Mouse (Mus musculus) left cerebral cortex, adult 8-10 months (tissue): Measurements from ENCODE around the gene Agfg1. TPM values are rescaled to one million over a fixed set of nuclear protein-coding genes. Genes with fewer than 3 reads are reported as not detected.
"Not testable (repeated sequence)": the region's sequence is repeated elsewhere in the genome, so short reads cannot be mapped to it uniquely, and the experiment has no call there.

Experiments used
- DNase-seq, 2 experiments: peaks; one replicate each; pipeline ENCODE4 v3.0.0; 2022; ENCODE audit warnings: low spot score in 2 of 2
- microRNA-seq, 2 experiments: library from miRNA; unstranded; fragments of <30 nt; microRNA quantifications; one replicate each; pipeline ENCODE4 v1.2.0; 2022
- total RNA-seq, 4 experiments: library from RNA; stranded (reverse); gene quantifications; 2 replicates each; pipeline ENCODE4 v1.2.4; 2022

Gene Agfg1
- total RNA-seq, 4 experiments from 2014 or later, result 59.0 to 69.1 (median 62.1) TPM

DNA sequence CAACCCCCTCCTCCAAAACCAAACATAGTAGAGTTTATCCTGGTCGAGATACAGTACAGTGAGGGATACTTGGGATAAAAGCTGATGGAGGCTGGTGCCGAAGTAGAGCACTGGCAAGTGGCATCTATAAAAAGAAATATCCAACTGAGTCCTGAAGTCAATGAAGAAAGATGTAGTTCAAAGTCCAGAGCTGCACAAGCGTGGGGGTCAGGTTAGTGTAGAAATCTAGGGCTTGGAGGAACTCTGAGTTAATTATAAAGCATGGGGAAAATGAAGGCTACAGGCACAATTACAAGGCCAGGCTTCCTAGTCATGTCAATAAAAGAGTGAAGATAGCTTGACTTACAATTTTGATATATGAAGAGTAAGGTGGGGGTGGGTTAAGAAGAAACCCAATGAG is 61.9 kb downstream of the Agfg1 start:
- DNase-seq, result no peak

DNA sequence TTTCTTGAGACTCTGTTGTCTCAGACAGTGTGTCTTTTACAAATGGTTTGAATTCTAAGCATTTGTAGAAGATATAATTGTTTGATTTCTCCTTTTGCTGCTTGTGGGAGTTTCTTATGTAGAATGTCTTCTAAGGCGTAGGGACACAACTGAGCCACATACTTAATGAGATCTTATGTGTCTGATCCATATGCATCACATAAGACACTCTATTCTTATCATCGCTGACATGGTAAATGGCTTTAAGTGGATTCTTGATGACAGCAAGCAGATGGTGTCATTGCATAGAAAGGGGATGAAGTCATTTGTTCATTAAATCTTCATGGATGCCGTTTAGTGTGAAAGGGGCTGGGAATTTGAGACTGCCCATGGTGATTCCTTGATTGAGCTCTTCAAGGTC is 66.6 kb downstream of the Agfg1 start:
- DNase-seq, result no peak

DNA sequence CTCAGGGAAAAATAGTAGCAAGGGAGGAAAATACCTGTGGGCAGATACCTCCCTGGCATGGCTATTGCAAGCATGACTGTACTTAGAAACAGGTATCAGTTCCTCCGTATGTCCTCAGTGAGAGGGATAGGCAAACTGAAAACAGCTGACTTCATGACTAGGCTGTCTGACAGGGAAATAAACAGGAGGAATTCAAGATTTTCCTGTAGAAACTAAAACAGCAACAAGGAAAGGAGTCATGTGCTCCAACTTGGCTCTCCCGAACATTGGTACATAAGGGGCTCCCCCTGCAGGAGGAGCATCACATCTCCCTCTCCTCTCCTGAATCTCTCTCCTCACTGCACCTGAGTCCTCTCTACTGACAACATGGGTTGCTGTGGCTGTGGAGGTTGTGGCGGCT is 73.7 kb downstream of the Agfg1 start, which contains the start of gene A030005L19Rik:
Gene A030005L19Rik (plus strand): TSS at position 301 of the 400 bp plus-strand sequence.
- no peak for DNase-seq

DNA sequence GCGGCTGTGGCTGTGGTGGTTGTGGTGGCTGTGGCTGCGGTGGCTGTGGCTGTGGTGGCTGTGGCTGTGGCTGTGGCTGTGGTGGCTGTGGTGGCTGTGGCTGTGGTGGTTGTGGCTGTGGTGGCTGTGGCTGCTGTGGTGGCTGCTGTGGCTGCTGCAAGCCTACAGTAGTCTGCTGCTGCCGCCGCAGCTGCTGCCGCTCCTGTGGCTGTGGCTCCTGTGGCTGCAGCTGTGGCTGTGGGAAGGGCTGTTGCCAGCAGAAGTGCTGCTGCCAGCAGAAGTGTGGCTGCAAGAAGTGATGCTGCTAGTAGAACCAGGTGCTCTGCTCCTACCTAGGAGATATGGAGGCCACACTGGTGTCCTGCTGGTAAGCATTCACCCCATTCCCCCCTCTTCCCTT is 74.2 kb downstream of the Agfg1 start:
- not testable (repeated sequence) for DNase-seq

DNA sequence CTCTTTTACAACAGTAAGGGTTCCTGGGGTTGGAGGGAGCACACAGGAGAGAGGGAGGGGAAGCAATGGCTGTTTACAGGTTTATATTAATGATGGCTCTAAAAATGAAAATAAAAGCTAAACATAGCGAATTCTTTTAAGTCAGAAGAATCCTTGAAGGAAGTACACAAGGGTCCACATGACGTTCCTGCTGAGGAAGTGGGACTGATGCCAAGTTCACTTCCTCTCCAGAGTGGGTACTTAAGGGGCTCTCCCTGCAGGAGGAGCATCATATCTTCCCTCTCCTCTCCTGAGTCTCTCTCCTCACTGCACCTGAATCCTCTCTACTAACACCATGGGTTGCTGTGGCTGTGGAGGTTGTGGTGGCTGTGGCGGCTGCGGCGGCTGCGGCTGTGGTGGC is 85.4 kb downstream of the Agfg1 start, which contains the start of gene A030014E15Rik:
Gene A030014E15Rik (plus strand): TSS at position 268 of the 400 bp plus-strand sequence.
- no peak for DNase-seq

DNA sequence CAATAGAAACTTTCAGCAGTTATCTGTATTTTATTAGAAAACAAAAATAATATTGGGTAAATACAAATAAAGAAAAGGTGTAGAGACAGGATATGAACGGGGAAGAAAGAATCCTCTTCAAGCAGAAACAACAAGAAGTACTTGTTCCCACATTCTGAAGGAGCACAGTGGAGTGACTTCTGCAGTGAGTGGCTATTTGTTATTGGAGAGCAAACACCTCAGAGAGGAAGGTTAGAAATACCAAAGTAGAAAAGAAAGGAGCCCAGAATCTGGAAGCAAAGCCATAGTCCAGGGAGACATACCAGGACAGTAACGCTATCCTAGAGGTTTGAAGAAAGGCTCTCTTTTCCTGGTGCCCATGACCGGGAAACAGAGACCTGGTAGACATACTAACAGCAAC is 91.3 kb downstream of the Agfg1 start:
- DNase-seq, result not testable (repeated sequence)

DNA sequence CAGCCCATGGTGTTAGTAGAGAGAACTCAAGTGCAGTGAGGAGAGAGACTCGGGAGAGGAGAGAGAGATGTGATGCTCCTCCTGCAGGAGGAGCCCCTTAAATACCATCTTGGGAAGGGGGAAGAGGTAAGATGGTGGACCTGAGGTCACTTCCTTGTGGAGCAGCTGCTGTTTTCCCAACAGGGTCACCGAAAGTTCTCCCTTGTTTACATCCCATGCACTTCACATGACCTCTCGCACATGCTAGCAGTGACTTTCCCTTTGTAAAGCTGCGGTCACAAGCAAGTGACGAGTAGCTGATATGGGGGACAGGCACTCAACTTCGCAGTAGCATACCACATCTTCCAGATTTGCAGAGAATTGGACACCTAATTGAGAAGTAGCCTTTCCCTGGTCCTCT is 92.0 kb downstream of the Agfg1 start, which contains the start of gene Gm6217:
Gene Gm6217 (minus strand): TSS at position 74 of the 400 bp plus-strand sequence.
- DNase-seq, result not testable (repeated sequence)

DNA sequence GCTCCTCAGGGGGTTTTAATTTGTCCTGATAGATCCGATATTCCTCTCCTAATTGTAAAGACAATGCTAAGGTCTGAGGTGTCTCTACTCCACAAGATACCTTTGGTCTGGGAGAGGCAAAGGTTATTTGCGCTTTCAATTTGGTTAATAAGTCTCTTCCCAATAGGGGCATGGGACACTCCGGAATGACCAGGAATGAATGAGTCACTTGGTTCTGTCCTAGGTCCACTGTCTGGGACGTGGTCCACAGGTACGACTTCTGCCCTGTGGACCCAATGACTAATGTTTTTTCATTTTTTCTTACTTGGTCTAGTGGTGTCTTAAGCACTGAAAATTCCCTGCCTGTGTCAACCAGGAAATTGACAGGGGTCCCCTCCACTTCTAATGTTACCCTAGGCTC is 99.4 kb downstream of the Agfg1 start:
- no peak for DNase-seq

DNA sequence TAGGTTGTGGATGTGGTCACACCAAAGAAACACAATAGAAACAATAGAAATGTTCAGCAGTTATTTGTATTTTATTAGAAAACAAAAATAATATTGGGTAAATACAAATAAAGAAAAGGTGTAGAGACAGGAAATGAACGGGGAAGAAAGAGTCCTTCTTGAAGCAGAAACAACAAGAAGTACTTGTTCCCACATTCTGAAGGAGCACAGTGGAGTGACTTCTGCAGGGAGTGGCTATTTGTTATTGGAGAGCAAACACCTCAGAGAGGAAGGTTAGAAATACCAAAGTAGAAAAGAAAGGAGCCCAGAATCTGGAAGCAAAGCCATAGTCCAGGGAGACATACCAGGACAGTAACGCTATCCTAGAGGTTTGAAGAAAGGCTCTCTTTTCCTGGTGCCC is 103.2 kb downstream of the Agfg1 start:
- not testable (repeated sequence) for DNase-seq

DNA sequence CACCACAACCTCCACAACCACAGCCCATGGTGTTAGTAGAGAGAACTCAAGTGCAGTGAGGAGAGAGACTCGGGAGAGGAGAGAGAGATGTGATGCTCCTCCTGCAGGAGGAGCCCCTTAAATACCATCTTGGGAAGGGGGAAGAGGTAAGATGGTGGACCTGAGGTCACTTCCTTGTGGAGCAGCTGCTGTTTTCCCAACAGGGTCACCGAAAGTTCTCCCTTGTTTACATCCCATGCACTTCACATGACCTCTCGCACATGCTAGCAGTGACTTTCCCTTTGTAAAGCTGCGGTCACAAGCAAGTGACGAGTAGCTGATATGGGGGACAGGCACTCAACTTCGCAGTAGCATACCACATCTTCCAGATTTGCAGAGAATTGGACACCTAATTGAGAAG is 104.0 kb downstream of the Agfg1 start, which contains the start of gene A030003K21Rik:
Gene A030003K21Rik (minus strand): TSS at position 94 of the 400 bp plus-strand sequence.
- DNase-seq, result not testable (repeated sequence)

DNA sequence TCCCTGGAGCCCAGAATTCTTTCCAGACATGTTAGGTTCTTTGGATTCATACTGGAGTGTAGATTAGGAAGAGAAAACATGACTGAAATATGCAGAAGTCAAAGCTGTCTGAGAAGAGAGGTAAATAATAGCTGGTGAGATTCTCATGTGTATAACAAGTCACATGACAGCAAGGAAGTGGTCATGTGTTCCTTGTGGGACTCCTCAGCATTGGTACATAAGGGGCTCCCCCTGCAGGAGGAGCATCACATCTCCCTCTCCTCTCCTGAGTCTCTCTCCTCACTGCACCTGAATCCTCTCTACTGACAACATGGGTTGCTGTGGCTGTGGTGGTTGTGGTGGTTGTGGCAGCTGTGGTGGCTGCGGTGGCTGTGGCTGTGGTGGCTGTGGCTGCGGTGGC is 106.7 kb downstream of the Agfg1 start:
- DNase-seq, result not testable (repeated sequence)

DNA sequence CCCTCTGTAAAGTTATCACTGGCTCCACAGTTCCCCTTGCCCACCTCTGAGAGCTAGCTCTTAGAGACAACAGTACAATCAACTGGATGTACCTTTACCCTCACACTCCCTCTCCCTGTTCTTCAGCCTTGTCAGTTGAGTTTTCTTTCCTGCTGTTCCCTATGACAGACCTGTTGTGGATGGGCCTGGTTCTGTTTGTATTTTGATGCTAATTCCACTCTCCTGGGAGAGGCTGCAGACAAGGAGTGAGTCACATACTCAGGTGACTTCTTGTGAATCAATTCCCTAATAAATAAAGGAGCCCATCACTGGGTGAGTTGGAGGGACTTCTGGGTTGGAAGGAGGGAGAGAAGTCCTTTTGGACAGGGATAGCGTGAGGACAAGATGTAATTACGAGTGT is 109.3 kb downstream of the Agfg1 start:
- no peak for DNase-seq

Small RNA genes lying within 50 kb of the gene (microRNA-seq; reads per million reads assigned to microRNA genes)
- 0.44 to 0.84 reads per million in 2 experiments for gene Gm22396

Other genes starting within 250 kb of the Agfg1 start
- gene Mff, start 114.6 kb upstream of the Agfg1 start, total RNA-seq, result 100 to 1,000 TPM; 250 to 309 (median 281) TPM
- not detected for gene Tm4sf20, start 71.0 kb upstream of the Agfg1 start, total RNA-seq
- gene Gm47791, start 68.2 kb upstream of the Agfg1 start, total RNA-seq, result not detected
- under 1 TPM in 3 of 4 experiments, not detected in 1; 0.73 to 0.96 (median 0.84) TPM for gene A030005L19Rik, start 73.8 kb downstream of the Agfg1 start, total RNA-seq
- not detected for gene A030014E15Rik, start 85.4 kb downstream of the Agfg1 start, total RNA-seq
- gene Gm6217, start 91.9 kb downstream of the Agfg1 start, total RNA-seq, result not detected
- not detected for gene A030003K21Rik, start 103.9 kb downstream of the Agfg1 start, total RNA-seq
- gene Gm7544, start 116.5 kb downstream of the Agfg1 start, total RNA-seq, result not detected
- gene Gm47955, start 120.8 kb downstream of the Agfg1 start, total RNA-seq, result not detected
- gene Gm47959, start 161.1 kb downstream of the Agfg1 start, total RNA-seq, result not detected
- 1 to 10 TPM; 1.8 to 2.8 (median 2.1) TPM for gene Slc19a3, start 199.0 kb downstream of the Agfg1 start, total RNA-seq
- gene Krtap28-10, start 203.0 kb downstream of the Agfg1 start, total RNA-seq, result not detected
- gene Gm47969, start 205.4 kb downstream of the Agfg1 start, total RNA-seq, result not detected
- gene A030005K14Rik, start 219.9 kb downstream of the Agfg1 start, total RNA-seq, result not detected
- gene Krtap28-13, start 221.4 kb downstream of the Agfg1 start, total RNA-seq, result not detected